Mouse (Mus musculus): ENCODE results near the gene Lpar3.

DNA sequence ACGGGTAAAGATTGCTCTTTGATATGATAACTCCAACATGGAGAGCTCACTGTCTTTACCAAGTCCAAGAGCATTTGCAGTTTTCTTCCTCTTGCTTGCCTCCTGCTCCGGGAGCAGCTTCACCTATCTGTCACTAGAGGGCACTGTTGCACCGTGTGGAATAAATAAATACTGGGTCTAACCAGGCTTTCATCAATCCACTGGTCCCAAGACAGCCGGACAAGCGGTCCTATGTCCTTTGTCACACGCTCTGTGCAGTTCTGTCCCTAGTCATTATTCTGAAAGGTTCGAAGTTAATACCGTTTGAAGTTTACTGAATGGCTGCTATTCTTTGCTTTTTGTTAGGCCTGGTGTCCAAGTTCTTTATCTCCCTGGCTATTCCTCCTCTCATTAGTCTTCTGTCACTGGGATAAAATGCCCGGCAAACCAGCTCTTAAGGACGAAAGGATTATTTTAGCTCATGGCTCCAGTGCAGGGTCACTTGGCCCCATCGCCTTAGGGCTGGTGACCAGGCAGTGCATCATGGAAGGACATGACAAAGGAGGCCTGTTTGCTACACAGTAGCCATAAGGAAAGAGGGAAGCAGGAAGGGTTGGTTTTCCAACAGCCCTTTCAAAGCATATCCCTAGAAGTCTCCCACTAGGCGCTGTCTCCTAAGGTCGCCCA lies 35.6 kb upstream of the Lpar3 start:
- TF ChIP-seq POLR2A (IDR thresholded peaks at IDR 0.05; ENCODE audit: low read depth, low read length) (no peak), CTCF (conservative IDR thresholded peaks at IDR 0.05; ENCODE audit: insufficient read depth, insufficient read length, low read depth, low read length) (peak; percentile 96)

Data from kidney, adult 2 months (tissue).